Comparison of ENCODE assay signal across 9 mouse cellular contexts in the genomic region with DNA sequence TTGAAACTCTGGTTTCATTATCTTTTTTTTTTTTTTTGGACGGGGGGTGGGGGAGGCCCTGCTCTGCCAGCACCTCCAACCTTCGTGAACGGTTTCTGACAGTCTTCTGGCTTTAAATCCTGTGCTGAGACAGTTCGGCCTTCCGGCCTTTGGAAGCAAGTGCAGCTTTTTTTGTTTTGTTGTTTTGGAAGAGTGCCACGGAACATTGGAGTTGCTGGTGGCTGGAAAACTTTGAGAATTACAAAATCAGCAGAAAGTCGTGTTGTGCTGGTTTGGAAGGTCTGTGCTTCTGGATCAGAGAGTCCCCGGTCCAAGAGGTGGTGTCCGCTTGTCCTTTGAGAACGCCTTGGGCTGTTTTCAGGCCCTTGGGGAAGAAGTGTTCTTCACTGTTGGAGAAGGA. TPM values are rescaled to one million over a fixed set of nuclear protein-coding genes. Genes with fewer than 3 reads are reported as not detected.
A peak's percentile ranks its signal among the peaks of the same experiment; 100 is the strongest.
DNase-seq lines count a peak whose midpoint lies in the region; TF ChIP-seq lines count a peak whose summit lies in the region.
"Had no signal": no experiment of that assay in that cellular context is flagged by ENCODE, and none has a peak within 500 bp of the region (broad histone marks: within the 10 kb centered on the region; RNA-seq: fewer than 3 reads in every experiment).

No protein-coding gene starts in this region.

- TF ChIP-seq CTCF in small intestine, adult 2 months (IDR thresholded peaks at IDR 0.05; ENCODE audit: extremely low read depth, insufficient read length, insufficient replicate concordance, low read depth, low read length), result no peak

- intact Hi-C loops in heart, postnatal 36 days (cut with DNase I), result no loop called here

- H3K4me3 ChIP-seq in small intestine, adult 2 months (ENCODE audit: low read depth, low read length), result peak overlapping the region; percentile 23
- H3K4me3 ChIP-seq: hindbrain, embryonic 15.5 days; liver, embryonic 15.5 days had no signal

- no peaks in the 10 kb centered on the region for H3K27me3 ChIP-seq in small intestine, adult 2 months (ENCODE audit: control insufficient read depth, insufficient read depth, low read length)

- 34% methylated on average over 10 of the region's 10 CpGs for WGBS in small intestine, adult 2 months

- DNase-seq in ovary, postnatal 14 days (ENCODE audit: low spot score), result peak; percentile 29
- no peak for DNase-seq in ovary, postnatal 36 days (ENCODE audit: low spot score)
- peak; percentile 32 for DNase-seq in fibroblast of lung, adult 2 months (ENCODE audit: low read depth)
- peak; percentile 40 to 65 for DNase-seq in heart, postnatal 36 days
- DNase-seq in frontal cortex, postnatal 10 days (ENCODE audit: low spot score in 2 of 2), result no peak
- no peak for DNase-seq in frontal cortex, postnatal 25 days (ENCODE audit: low spot score in 2 of 2)

- peaks cover 5% of the 10 kb centered on the region; the same call in 1 of the 2 replicates for H3K4me1 ChIP-seq in small intestine, adult 2 months (ENCODE audit: control insufficient read depth, insufficient read depth, insufficient read length, low read length)

- 0 out of 2 replicates have a peak overlapping the region, but pooled peaks have one; percentile 14 for H3K27ac ChIP-seq in small intestine, adult 2 months (ENCODE audit: insufficient read depth, low read depth, low read length)
- H3K27ac ChIP-seq: hindbrain, embryonic 15.5 days; liver, embryonic 15.5 days had no signal

- no peak for TF ChIP-seq POLR2A in small intestine, adult 2 months (IDR thresholded peaks at IDR 0.05; ENCODE audit: low read depth, low read length)

- H3K36me3 ChIP-seq in small intestine, adult 2 months (ENCODE audit: control insufficient read depth, insufficient read depth, low read length), result peaks cover 7% of the 10 kb centered on the region
- H3K36me3 ChIP-seq: hindbrain, embryonic 15.5 days; liver, embryonic 15.5 days had no signal

RNA-seq across cellular contexts. Expression of gene Syde2, which starts 5.1 kb away (rescaled TPM):
- 10 to 100 TPM; 13.8 to 18.6 TPM for total RNA-seq in heart, postnatal 36 days (2021)
- 2.0 and 3.8 TPM in 2 replicates for polyA plus RNA-seq in small intestine, adult 2 months (2012; rRNA removed)

RNA-seq across cellular contexts. Expression of gene 2410004B18Rik, which starts 55.0 kb away (rescaled TPM):
- 10 to 100 TPM; 16.0 to 16.6 TPM for total RNA-seq in heart, postnatal 36 days (2021)
- 14.8 and 20.0 TPM in 2 replicates for polyA plus RNA-seq in small intestine, adult 2 months (2012; rRNA removed)

Comparison
In these comparisons a context has a peak if more than half of its experiments do, and no peak if none do; other contexts are left out.
1. DNase-seq: peak in ovary, postnatal 14 days (single experiment), fibroblast of lung, adult 2 months (single experiment) and heart, postnatal 36 days (2 of 2); none in ovary, postnatal 36 days (single experiment), frontal cortex, postnatal 10 days (0 of 2) and frontal cortex, postnatal 25 days (0 of 2).